Mouse (Mus musculus) small intestine, adult 2 months (tissue): Measurements from ENCODE around the gene Amdhd1. TPM values are rescaled to one million over a fixed set of nuclear protein-coding genes. Genes with fewer than 3 reads are reported as not detected.

ENCODE experiments used
- H3K27ac ChIP-seq: fragments of 200-500 bp; 2 replicates; pipeline ENCODE4 v1.5.1; 2012; ENCODE audit warnings: low read depth, low read length, control low read depth, inconsistent platforms; ENCODE audit not compliant: insufficient read depth
- H3K27me3 ChIP-seq: fragments of 200-500 bp; 2 replicates; pipeline ENCODE4 v1.6.1; 2012; ENCODE audit warnings: mild to moderate bottlenecking, moderate library complexity, low read length, inconsistent platforms; ENCODE audit not compliant: control insufficient read depth, insufficient read depth
- H3K36me3 ChIP-seq: fragments of 200-500 bp; 2 replicates; pipeline ENCODE4 v1.6.1; 2012; ENCODE audit warnings: mild to moderate bottlenecking, low read length, control low read depth, inconsistent platforms; ENCODE audit not compliant: control insufficient read depth, insufficient read depth
- H3K4me1 ChIP-seq: fragments of 200-500 bp; 2 replicates; pipeline ENCODE4 v1.6.1; 2012; ENCODE audit warnings: low read length, inconsistent platforms, mixed read lengths; ENCODE audit not compliant: control insufficient read depth, insufficient read depth, insufficient read length
- H3K4me3 ChIP-seq: fragments of 200-500 bp; 2 replicates; pipeline ENCODE4 v1.5.1; 2012; ENCODE audit warnings: low read depth, mild to moderate bottlenecking, control low read depth, inconsistent platforms, low read length, moderate library complexity
- CTCF ChIP-seq: fragments of 200-500 bp; IDR thresholded peaks from 2 replicates; pipeline ENCODE4 v1.5.1; 2012; ENCODE audit warnings: low read depth, mild to moderate bottlenecking, control low read depth, inconsistent platforms, low read length, moderate library complexity, mixed read lengths; ENCODE audit not compliant: insufficient replicate concordance, insufficient read length; ENCODE audit errors: extremely low read depth
- POLR2A ChIP-seq: fragments of 200-500 bp; IDR thresholded peaks from 2 replicates; pipeline ENCODE4 v1.6.1; 2012; ENCODE audit warnings: low read depth, mild to moderate bottlenecking, control low read depth, inconsistent platforms, low read length, moderate library complexity
- WGBS: fragments of 180-500 bp; shearing (Covaris S2); methylation state at CpG from one replicate; pipeline ENCODE4 v1.1.7; 2018; 5-methylcytosine and 5-hydroxymethylcytosine counted together
- polyA plus RNA-seq: library from polyadenylated mRNA; depleted of rRNA; stranded (reverse); fragments of >200 nt; gene quantifications from 2 replicates; pipeline ENCODE4 v1.2.3, GENCODE M21; 2012

Gene Amdhd1
- polyA plus RNA-seq, 1 experiment = 0.24 TPM

DNA sequence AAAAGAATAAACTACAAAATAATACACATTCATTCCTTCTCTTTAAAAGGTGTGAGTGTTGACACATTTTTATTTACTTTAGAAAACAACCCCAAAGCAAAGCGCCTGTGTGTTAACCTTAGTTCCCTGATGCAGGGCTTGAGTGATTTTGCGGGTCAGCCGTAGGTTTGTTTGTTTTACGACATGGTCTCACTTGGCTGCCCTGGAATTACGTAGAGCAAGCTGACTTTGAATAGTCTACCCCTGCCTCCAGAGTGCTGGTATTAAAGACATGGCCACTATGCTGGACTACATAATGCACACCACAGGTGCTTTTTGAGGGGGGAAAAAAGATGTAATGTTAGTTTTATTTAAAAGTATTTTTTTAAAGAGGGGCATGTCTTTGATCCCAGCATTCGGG is 1.0 kb downstream of the Amdhd1 start:
- 74% methylated on average over 6 of the region's 6 CpGs for WGBS
- Histone ChIP-seq H3K27ac (no peak overlapping the region), H3K27me3 (peaks cover 4% of the 10 kb centered on the region; the same call in 1 of the 2 replicates), H3K36me3 (no peaks in the 10 kb centered on the region), H3K4me1 (peaks cover 4% of the 10 kb centered on the region), H3K4me3 (no peak overlapping the region)
- TF ChIP-seq CTCF (no peak), POLR2A (no peak)

DNA sequence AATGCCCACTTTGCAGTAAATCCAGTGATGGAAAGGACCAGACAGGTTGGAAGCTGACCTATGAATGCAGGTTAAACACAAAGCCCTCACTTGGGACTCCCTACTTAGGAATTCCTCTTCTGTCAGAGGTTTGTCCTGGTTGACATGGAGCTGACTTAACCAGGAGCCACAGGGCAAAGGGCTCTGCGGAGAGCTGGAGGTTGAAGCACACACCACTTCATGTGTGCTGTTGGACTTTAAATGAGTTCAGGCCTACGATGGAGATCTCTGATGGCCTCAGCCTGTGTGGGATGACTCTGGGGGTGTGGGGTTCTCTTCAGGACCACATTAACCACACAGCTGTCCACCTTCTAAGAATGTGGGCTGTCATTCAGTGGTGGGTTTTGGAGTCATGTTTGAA is 1.5 kb downstream of the Amdhd1 start:
- peaks cover 4% of the 10 kb centered on the region; the same call in 1 of the 2 replicates for H3K27me3 ChIP-seq
- TF ChIP-seq CTCF (no peak), POLR2A (no peak)
- H3K4me1 ChIP-seq = peaks cover 4% of the 10 kb centered on the region
- H3K4me3 ChIP-seq = no peak overlapping the region
- H3K27ac ChIP-seq = no peak overlapping the region
- no peaks in the 10 kb centered on the region for H3K36me3 ChIP-seq
- 83% methylated on average over 2 of the region's 2 CpGs for WGBS

DNA sequence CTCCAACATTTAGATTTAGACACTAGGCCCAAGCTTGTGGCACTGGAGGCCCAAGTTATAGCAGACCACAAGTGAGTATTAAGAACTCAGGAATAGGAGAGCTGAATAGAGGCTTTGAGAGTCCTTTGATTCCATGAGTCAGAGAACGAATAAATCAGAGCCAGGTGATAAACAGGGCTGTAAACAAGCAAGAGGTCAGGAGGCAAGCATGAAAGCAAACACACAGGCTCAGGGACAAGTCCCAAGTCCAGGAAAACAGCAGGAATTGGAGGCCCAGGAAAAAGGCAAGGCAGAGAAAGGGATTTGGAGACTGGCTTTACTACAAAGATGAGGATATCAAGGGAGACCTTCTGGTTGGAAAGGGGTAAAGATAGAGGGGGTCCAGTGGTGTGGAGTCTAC is 14.5 kb downstream of the Amdhd1 start:
- no peak for TF ChIP-seq POLR2A
- no peak for TF ChIP-seq CTCF
- no peaks in the 10 kb centered on the region for H3K36me3 ChIP-seq
- H3K27ac ChIP-seq = no peak overlapping the region
- peaks cover 4% of the 10 kb centered on the region; the same call in 1 of the 2 replicates for H3K4me1 ChIP-seq
- WGBS = 27% methylated on average over 1 of the region's 1 CpGs
- no peak overlapping the region for H3K4me3 ChIP-seq
- no peaks in the 10 kb centered on the region for H3K27me3 ChIP-seq

- Histone ChIP-seq H3K4me1 (peaks cover 10% of the 10 kb centered on the region; the same call in 1 of the 2 replicates), H3K36me3 (no peaks in the 10 kb centered on the region), H3K27me3 (no peaks in the 10 kb centered on the region), H3K27ac (no peak overlapping the region), H3K4me3 (no peak overlapping the region)
- 61% methylated on average over 4 of the region's 4 CpGs for WGBS
- TF ChIP-seq POLR2A (no peak), CTCF (no peak)
Measured at GRCm38 (mm10) chr10:93520994-93521393, 18.8 kb downstream of the Amdhd1 start.

GRCm38 (mm10) chr10:93519756-93520155 is 20.1 kb downstream of the Amdhd1 start:
- no peaks in the 10 kb centered on the region for H3K27me3 ChIP-seq
- H3K27ac ChIP-seq = no peak overlapping the region
- WGBS = 90% methylated on average over 5 of the region's 5 CpGs
- no peaks in the 10 kb centered on the region for H3K36me3 ChIP-seq
- TF ChIP-seq POLR2A (no peak), CTCF (no peak)
- no peak overlapping the region for H3K4me3 ChIP-seq
- peaks cover 8% of the 10 kb centered on the region; the same call in 1 of the 2 replicates for H3K4me1 ChIP-seq

GRCm38 (mm10) chr10:93519159-93519558 is 20.7 kb downstream of the Amdhd1 start:
- WGBS = 90% methylated on average over 8 of the region's 8 CpGs
- TF ChIP-seq CTCF (no peak), POLR2A (no peak)
- H3K4me1 ChIP-seq = peaks cover 8% of the 10 kb centered on the region; the same call in 1 of the 2 replicates
- H3K27ac ChIP-seq = no peak overlapping the region
- no peaks in the 10 kb centered on the region for H3K36me3 ChIP-seq
- no peak overlapping the region for H3K4me3 ChIP-seq
- no peaks in the 10 kb centered on the region for H3K27me3 ChIP-seq

- TF ChIP-seq POLR2A (no peak), CTCF (no peak)
- no peak overlapping the region for H3K4me3 ChIP-seq
- WGBS = 73% methylated on average over 2 of the region's 2 CpGs
- H3K4me1 ChIP-seq = peaks cover 8% of the 10 kb centered on the region; the same call in 1 of the 2 replicates
- H3K27ac ChIP-seq = no peak overlapping the region
- no peaks in the 10 kb centered on the region for H3K36me3 ChIP-seq
- H3K27me3 ChIP-seq = no peaks in the 10 kb centered on the region
Measured at GRCm38 (mm10) chr10:93518620-93519019, 21.2 kb downstream of the Amdhd1 start.

DNA sequence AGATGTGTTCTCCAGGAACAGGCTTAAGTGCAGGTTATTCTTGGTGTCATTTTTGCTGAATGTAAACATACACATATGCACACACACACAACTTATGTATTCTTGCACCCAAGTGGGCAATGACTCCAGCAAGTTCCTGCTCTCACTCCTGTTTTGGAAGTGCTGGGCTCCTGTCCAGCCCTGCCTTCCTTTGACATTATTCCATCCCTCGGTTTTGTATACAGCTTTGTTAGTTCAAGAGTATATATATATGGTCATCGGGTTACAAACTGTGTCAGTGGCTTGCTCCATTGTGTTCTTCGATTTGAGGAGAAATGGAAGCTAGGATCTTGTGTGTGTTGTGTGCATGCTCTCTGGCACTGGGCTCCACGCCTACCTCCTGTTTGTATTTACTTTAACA is 21.6 kb downstream of the Amdhd1 start:
- Histone ChIP-seq H3K4me3 (no peak overlapping the region), H3K27ac (no peak overlapping the region), H3K36me3 (no peaks in the 10 kb centered on the region), H3K4me1 (peaks cover 8% of the 10 kb centered on the region; the same call in 1 of the 2 replicates), H3K27me3 (no peaks in the 10 kb centered on the region)
- 55% methylated on average over 4 of the region's 4 CpGs for WGBS
- no peak for TF ChIP-seq CTCF
- TF ChIP-seq POLR2A = no peak
